Mouse (Mus musculus): Measurements from ENCODE around the gene Fbxo30. TPM values are rescaled to one million over a fixed set of nuclear protein-coding genes. Genes with fewer than 3 reads are reported as not detected.

The Fbxo30 gene
- 4.3 and 5.7 TPM in 2 replicates for polyA plus RNA-seq (2021; fragmentation: Nextera tagmentation)
- long read RNA-seq, experiment 1, full-length matches to known transcripts: 2 of 5 reads
- long read RNA-seq, experiment 1, partial matches to known transcripts: 1 of 5 reads
- long read RNA-seq, experiment 1, other reads (novel, unspliced or antisense): 2 of 5 reads
- long read RNA-seq, experiment 2, full-length matches to known transcripts: 14 of 18 reads
- long read RNA-seq, experiment 2, partial matches to known transcripts: 4 of 18 reads
- long read RNA-seq, experiment 2, other reads (novel, unspliced or antisense): 0 of 18 reads

GRCm38 (mm10) chr10:11280578-11281463, at the start of gene Fbxo30:
Gene Fbxo30 (plus strand): TSS chr10:11281330.

GRCm38 (mm10) chr10:11343205-11344141, 62.3 kb downstream of the Fbxo30 start, which contains the start of gene Epm2a:
Gene Epm2a (plus strand): TSS chr10:11343404.

Other genes starting within 250 kb of the Fbxo30 start
- gene Grm1, start 199.0 kb upstream of the Fbxo30 start, polyA plus RNA-seq (2021; fragmentation: Nextera tagmentation): 18.4 and 19.0 TPM in 2 replicates
- gene Shprh, start 131.9 kb upstream of the Fbxo30 start, polyA plus RNA-seq (2021; fragmentation: Nextera tagmentation): 4.1 TPM in 2 replicates
- 2.5 and 4.2 TPM in 2 replicates for gene Epm2a, start 62.1 kb downstream of the Fbxo30 start, polyA plus RNA-seq (2021; fragmentation: Nextera tagmentation)